Mouse (Mus musculus) brain, embryonic 18.5 days (tissue): ENCODE data around the gene Faim2.

Experiments used
- DNase-seq: peaks from one replicate; pipeline ENCODE4 v3.0.0-alpha.2; 2012; ENCODE audit warnings: low read depth, low spot score

Gene Faim2

DNA sequence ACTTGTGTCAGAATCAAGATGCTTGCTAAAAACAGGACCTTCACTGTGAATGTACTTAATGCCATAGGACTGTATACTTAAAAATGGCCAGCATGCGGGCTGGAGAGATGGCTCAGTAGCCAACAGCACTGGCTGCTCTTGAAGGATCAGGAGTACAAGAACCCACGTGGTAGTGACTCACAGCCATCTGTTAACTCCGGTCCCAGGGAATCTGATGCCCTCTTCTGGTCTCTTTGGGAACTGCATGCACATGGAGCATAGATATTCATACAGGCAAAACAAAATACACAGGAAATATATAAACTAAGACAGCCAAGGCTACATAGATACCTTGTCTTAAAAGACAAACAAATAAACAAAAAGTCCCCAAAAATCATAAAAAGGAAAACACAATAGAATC lies 58.9 kb downstream of the Faim2 start:
- no peak for DNase-seq

DNA sequence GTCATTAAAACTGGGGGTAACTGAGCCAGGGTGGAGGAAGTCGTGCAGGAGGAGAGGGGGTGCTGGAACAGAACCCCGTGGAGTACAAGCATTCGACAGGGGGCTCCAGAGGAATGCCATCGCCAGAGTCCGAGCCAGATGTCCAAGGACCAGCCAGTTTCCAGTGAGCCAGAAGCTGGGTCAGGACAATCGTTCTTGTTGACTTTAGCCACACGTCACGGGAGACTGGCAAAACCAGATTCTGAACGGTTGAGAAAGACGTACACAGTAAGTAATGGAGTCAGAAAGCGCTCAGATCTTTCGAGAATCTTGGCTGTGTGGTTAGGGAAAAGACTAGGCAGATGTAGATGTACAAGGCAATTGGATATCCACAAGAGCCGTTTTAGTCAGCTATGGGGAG lies 64.8 kb downstream of the Faim2 start:
- DNase-seq: no peak

DNA sequence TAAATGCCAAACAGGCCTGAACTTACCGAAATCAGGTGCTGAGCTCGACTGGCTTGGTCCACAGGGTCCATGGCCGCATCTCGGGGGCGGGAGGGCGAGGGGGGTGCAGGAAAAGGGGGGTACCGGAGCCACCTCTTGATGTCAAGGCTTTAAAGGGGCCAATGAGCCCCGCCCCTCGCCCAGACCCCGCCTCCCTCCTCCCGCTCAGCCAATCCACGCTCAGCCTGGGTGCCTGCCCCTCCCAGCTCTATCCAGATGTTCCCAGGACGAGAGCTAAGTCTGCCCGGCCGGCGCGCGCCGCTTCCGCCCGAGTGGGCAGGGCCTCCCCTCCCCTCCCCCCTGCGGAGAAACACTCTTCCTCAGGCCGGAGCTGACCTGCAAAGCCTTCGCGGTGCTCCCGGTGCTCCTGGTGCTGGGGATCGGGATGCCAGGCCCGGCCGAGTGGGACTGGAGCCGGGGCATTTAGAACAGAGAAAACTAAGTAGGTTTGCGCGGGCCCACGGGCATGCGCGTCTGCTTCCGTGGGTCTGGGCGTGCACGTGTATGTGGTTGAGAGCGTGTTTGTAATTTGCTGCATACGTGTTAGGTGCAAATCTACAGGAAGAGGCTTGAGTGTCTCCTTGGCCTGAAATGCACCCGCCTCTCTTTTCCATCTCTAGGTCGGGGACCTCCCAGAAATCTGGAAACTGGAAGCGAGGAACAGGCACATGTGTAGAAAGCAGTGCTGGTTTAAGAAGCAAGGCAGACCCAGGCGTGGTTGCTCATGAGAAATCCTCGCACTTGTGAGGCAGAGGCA lies 70.2 kb downstream of the Faim2 start, which contains the start of gene Nckap5l:
Nckap5l (minus strand) TSS at position 143 of the 796 bp plus-strand sequence.
- peak; percentile 84 for DNase-seq

DNA sequence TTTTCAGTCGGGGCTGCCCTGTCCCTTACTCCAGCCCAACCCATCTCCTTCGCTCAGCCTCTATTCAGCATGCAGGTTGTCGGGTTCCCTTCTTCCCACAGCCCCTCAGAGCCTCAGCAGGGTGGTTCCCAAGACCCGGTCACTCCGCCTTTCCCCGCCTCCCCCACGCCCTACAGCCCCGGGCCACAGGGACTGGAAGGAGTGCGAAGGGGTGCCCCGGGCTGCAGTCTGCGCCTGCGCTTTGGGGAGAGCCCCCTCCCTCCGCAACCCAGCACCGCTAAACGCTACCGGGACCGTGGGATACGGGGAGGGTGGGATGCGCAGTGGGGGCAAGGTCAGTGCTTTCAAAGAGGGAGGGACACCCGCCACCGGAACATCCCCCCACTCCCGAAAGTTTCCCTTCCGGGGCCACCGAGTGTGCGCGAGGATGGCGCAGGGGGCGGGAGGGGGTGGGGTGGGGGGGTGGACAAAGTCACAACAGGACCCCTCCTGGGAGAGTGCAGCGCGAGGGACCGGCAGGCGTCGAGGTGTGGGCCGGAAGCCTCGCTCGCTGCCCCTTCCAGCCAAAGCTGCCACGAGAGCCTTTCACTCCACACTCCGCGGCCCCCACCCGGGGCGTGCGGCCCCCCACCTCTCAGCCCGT lies 70.9 kb downstream of the Faim2 start:
- peak; percentile 37 for DNase-seq

DNA sequence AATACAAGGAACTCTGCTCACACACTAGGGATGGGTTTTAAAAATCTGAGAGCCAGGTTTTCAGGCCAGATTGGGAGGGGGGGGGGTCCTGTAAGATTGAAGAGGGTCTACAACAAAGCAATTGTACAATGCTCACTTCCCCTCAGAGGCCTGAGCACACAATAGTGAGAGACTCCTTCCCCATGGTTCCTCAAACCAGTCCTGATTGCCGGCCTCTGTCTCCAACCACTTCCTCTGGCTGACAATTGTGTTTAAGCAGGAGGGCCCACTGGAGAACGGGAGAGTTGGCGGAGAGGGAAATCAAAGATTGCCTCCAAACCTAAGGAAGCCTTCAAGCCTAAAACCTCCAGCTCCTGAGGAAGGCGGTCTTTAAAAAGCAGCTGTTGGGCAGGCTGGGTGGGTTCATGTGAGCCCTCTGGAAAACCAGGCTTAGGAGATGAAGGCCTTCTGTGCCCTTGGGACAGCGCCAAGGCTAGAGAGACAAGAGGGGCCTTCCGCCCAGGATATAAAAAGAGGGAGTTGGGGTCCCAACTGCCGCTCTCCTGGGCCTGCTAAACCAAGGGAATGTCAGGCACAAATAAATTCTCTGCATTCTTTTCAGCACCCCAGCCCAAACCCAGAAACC lies 71.5 kb downstream of the Faim2 start:
- DNase-seq: no peak

DNA sequence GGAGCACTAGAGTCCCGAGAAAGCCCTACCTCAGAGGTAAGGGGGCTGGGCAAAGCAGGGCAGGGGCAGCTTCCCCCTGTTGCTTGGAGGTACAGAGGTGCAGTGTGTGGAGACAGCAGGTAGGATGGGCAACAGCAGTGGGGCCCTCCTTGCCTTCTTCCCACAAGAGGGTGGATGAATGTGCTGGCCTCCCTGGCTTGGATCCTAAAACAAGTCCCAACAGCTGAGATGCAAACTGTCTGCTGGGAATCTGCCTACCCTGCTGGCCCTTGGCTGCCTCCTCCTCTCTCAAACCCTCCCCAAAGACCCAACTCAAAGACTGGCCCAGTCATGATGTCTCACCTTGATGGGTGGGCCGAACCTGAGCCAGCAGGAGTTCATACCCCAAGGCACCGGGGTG lies 72.5 kb downstream of the Faim2 start:
- DNase-seq: no peak

DNA sequence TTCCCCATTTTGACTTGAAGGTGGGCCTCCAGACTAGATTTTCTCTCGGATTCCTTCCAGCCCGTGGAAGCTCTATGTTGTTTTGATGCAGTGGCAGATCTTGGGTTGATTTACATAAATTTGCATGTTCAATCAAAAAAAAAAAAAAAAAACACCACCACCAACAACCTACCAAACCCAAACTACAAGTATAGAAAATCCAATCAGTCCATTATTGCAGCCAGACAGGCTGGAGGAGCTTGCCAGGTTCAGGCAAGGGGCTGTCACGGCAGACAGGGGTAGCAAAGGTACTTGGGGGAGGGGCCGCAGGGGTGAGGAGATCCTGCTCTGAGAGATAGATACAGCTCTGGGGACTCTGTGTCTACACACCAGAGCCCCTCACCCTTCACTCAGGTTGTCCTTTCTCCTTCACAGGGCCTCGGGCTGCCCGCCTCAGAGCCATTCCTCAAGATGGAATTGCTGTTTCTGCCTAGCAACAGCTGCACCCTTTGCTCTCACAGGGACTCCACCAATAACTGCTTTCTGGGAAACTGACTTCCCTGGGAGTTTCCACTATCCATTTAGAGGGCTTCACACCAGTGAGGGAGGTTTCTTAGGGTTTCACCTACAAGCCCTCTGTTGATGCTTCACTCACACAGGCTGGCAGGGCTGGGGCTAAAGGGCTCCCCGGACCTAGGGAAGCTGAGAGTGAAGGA lies 73.2 kb downstream of the Faim2 start:
- DNase-seq: no peak

DNA sequence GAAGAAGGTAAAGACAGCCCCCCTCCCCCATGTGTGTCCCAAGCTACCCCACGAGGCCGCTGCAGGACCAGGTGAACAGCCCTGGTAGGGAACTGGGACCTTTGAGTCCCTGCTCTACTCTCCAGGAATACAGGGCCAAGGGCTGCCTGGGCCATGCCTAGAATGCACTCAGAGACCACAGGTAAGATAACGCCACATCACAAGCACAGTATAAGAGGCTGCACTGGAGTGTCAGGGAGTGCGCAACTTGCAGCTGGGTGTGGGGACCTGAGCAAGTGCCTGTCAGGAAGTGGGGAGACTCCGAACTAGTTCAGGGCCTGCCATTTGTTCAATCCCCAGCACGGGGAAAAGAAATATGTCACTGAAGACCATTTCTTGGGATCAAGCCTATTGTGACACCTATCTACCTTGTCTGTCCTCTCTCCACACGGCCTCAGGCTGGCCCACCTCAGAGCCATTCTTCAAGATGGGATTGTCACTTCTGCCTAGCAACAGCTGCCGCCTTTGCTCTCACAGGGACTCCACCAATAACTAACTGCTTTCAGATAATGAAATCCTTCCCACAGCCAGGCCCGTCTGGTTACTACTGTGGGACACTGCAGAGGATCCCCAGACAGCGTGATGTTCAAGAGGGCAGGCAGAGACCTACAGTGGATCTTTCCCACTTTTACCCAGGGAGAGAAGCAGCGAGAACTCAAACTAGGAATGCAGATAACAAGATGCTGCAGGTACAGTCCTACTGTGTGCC lies 74.6 kb downstream of the Faim2 start:
- DNase-seq: no peak

DNA sequence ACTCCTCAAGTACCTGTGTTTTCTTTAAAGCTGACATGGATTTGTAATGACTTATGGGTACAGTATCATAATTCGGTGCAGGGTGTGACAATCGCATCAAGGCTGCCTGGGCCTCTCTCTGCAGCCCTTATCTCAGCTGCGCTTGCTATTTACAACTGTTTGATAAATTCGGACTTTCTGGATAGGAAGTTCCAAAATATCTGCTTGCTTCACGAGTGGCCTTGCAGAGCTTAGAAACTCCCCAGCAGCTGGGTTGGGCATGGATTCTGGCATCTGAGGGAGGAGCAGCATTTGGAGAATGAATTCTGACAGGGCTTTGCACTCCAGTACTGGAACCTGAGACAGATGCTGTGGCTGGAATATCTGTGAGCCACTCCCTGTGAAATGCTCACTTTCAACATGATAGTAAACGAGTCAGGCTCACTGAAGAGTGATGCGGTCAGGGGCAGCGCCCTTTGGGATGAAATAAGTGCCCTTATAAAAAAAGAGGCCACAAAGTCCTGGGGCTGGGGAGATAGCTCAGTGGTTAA lies 78.1 kb downstream of the Faim2 start:
- no peak for DNase-seq

DNA sequence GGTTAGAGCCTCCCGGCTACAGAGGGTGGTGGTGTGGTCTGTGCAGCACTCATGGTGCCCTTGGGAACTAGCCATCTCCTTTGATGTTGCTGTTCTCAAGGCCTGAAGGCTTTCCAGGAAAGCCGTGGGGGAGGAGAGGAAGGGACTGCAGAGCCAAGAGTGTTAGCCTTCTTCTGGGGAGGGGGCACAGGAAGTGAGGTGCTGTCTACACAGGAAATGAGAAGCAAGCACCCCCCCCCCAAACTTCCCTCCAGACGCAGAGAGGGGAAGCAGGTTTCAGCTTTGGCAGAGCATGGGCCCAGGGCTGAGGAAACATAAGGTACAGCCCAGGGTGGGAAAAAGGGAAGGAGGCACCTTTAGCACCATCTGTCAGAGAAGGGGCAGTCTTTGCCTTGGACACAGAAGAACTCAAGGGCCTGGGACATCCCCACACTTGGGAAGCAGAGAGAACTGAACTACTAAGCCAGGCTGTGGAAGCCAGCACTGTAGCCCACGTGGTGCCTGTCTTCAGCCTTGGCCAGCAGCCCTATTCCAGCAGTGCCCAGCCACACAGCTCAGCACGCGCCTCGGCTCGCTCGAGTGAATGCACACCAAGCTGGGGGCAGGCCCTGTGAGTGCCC lies 78.7 kb downstream of the Faim2 start:
- DNase-seq: no peak
